Mouse (Mus musculus) limb, embryonic 14.5 days (tissue): ENCODE results near the gene Dhrs11. TPM values are rescaled to one million over a fixed set of nuclear protein-coding genes. Genes with fewer than 3 reads are reported as not detected.

Source experiments
- ATAC-seq: fragments of 200-750 bp; cut with Nextera tagmentation; 2 replicates; pipeline ENCODE4 v1.8.0; 2017; ENCODE audit warnings: low read depth, moderate number of reproducible peaks, moderate TSS enrichment; ENCODE audit not compliant: low FRiP score
- DNase-seq: peaks from one replicate; pipeline ENCODE4 v3.0.0-alpha.2; 2015; ENCODE audit warnings: low spot score
- H3K27ac ChIP-seq: fragments of 300-500 bp; sonication (generic); replicated peaks from 2 replicates; pipeline ENCODE4 v1.5.1; 2014; ENCODE audit warnings: low read depth, mild to moderate bottlenecking, low read length, moderate library complexity, mixed read lengths
- H3K27me3 ChIP-seq: fragments of 300-500 bp; sonication (generic); 2 replicates; pipeline ENCODE4 v1.6.1; 2014; ENCODE audit warnings: low read length, mixed read lengths; ENCODE audit not compliant: control insufficient read depth, insufficient read depth
- H3K36me3 ChIP-seq: fragments of 300-500 bp; sonication (generic); 2 replicates; pipeline ENCODE4 v1.6.1; 2014; ENCODE audit warnings: mild to moderate bottlenecking, low read length, moderate library complexity, mixed read lengths; ENCODE audit not compliant: control insufficient read depth, insufficient read depth
- H3K4me1 ChIP-seq: fragments of 300-500 bp; sonication (generic); 2 replicates; pipeline ENCODE4 v1.6.1; 2014; ENCODE audit warnings: antibody characterized with exemption, low read length, mixed read lengths; ENCODE audit not compliant: control insufficient read depth, insufficient read depth
- H3K4me2 ChIP-seq: fragments of 300-500 bp; sonication (generic); replicated peaks from 2 replicates; pipeline ENCODE4 v1.6.1; 2014; ENCODE audit warnings: low read depth, mild to moderate bottlenecking, low read length, moderate library complexity; ENCODE audit not compliant: severe bottlenecking
- H3K4me3 ChIP-seq: fragments of 300-500 bp; sonication (generic); replicated peaks from 2 replicates; pipeline ENCODE4 v1.5.1; 2014; ENCODE audit warnings: low read length
- H3K9ac ChIP-seq: fragments of 300-500 bp; sonication (generic); 2 replicates; pipeline ENCODE4 v1.6.1; 2014; ENCODE audit warnings: mild to moderate bottlenecking, low read depth, low read length, moderate library complexity; ENCODE audit not compliant: severe bottlenecking
- H3K9me3 ChIP-seq: fragments of 300-500 bp; sonication (generic); 2 replicates; pipeline ENCODE4 v1.6.1; 2016; ENCODE audit warnings: low read length; ENCODE audit not compliant: control insufficient read depth
- POLR2A ChIP-seq: fragments of 200-500 bp; IDR thresholded peaks from 2 replicates; pipeline ENCODE4 v1.8.0; 2012; ENCODE audit warnings: inconsistent platforms, mild to moderate bottlenecking, moderate library complexity, borderline replicate concordance; ENCODE audit not compliant: insufficient read depth, insufficient read length; ENCODE audit errors: extremely low read depth
- WGBS: fragments of 180-500 bp; shearing (Covaris S2); extraction: QIAGEN DNeasy Blood & Tissue Kit; methylation state at CpG from one replicate; pipeline ENCODE4 v1.1.7; 2014; 5-methylcytosine and 5-hydroxymethylcytosine counted together
- polyA plus RNA-seq, 2 experiments: library from polyadenylated mRNA; depleted of rRNA in 1 of 2; stranded (reverse) in 1 of 2; unstranded in 1 of 2; fragments of >200 nt; fragmentation: Nextera tagmentation in 1 of 2; extraction: Ambion mirVana in 1 of 2; gene quantifications; 2 replicates each; pipeline versions ENCODE4 v1.2.1 to v1.2.3; 2012 to 2014

Gene Dhrs11
- polyA plus RNA-seq, 2 experiments, result 16.2 to 22.6 TPM

DNA sequence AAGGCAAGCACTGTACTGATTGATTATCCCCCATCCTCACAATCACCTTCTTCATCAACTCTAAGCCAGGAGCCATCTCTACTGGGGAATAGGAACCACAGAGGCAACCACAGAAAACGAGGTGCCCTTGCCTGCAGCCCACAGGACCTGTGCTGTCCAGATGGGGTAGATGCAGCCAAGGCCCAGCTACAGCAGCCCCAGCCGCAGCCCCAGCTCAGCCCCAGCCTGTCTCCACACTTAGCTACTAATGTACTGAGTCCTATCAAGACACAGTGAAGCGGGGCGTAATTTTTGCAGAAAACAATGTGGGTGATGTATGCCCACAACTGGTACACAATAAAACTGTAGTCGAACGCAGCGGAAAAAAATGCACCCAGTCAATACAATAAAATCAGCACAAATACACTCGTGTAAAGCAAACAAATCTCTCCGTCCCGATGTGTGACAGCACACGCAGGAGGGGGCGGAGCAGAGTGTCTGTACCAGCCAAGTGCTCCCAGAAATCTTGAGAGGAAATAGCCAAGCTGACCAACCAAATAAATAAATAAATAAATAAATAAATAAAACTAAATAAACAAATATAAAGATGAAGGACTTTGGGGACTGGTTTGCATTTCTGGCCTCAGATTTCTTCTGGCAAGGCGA, 53.8 kb downstream of the Dhrs11 start:
- no peak for DNase-seq
- Histone ChIP-seq H3K9me3 (no peaks in the 10 kb centered on the region), H3K27ac (no peak overlapping the region), H3K4me3 (no peak overlapping the region), H3K36me3 (no peaks in the 10 kb centered on the region), H3K4me1 (no peaks in the 10 kb centered on the region), H3K27me3 (no peaks in the 10 kb centered on the region; the same call in 1 of the 2 replicates), H3K9ac (no peak overlapping the region), H3K4me2 (no peak overlapping the region)
- 51% methylated on average over 13 of the region's 13 CpGs for WGBS
- TF ChIP-seq POLR2A, result no peak
- ATAC-seq, result no peak

Other genes with a start within 250 kb of the Dhrs11 start
- 10.9 and 11.8 TPM in 2 replicates for gene Mrm1, start 9.5 kb downstream of the Dhrs11 start, polyA plus RNA-seq (2012; rRNA removed)
- 10.6 and 11.8 TPM in 2 replicates for gene Mrm1, start 9.5 kb downstream of the Dhrs11 start, polyA plus RNA-seq (2014; fragmentation: Nextera tagmentation; extraction: Ambion mirVana)
- gene Ggnbp2, start 41.8 kb upstream of the Dhrs11 start, polyA plus RNA-seq (2012; rRNA removed), result 86.7 and 105 TPM in 2 replicates
- gene Ggnbp2, start 41.8 kb upstream of the Dhrs11 start, polyA plus RNA-seq (2014; fragmentation: Nextera tagmentation; extraction: Ambion mirVana), result 67.3 and 69.9 TPM in 2 replicates
- gene Myo19, start 51.2 kb upstream of the Dhrs11 start, polyA plus RNA-seq (2012; rRNA removed), result 29.2 and 36.3 TPM in 2 replicates
- 11.0 and 11.3 TPM in 2 replicates for gene Myo19, start 51.2 kb upstream of the Dhrs11 start, polyA plus RNA-seq (2014; fragmentation: Nextera tagmentation; extraction: Ambion mirVana)
- 4.9 and 5.8 TPM in 2 replicates for gene Pigw, start 51.3 kb upstream of the Dhrs11 start, polyA plus RNA-seq (2012; rRNA removed)
- 2.4 and 3.6 TPM in 2 replicates for gene Pigw, start 51.3 kb upstream of the Dhrs11 start, polyA plus RNA-seq (2014; fragmentation: Nextera tagmentation; extraction: Ambion mirVana)
- 35.0 and 37.2 TPM in 2 replicates for gene Znhit3, start 87.4 kb upstream of the Dhrs11 start, polyA plus RNA-seq (2012; rRNA removed)
- gene Znhit3, start 87.4 kb upstream of the Dhrs11 start, polyA plus RNA-seq (2014; fragmentation: Nextera tagmentation; extraction: Ambion mirVana), result 55.1 and 60.7 TPM in 2 replicates
- gene Car4, start 128.8 kb upstream of the Dhrs11 start, polyA plus RNA-seq (2012; rRNA removed), result 0.20 and 0.88 TPM in 2 replicates
- 0.15 TPM in 1 of 2 replicates, not detected in the other for gene Car4, start 128.8 kb upstream of the Dhrs11 start, polyA plus RNA-seq (2014; fragmentation: Nextera tagmentation; extraction: Ambion mirVana)